Mouse (Mus musculus): ENCODE data around the gene Mrm1. TPM values are rescaled to one million over a fixed set of nuclear protein-coding genes. Genes with fewer than 3 reads are reported as not detected.

The Mrm1 gene
- polyA plus RNA-seq, 1 experiment from 2014 or later, result 8.4 TPM

Other genes with a start within 250 kb of the Mrm1 start
- 13.1 and 13.2 TPM in 2 replicates for gene Dhrs11, start 9.5 kb upstream of the Mrm1 start, polyA plus RNA-seq (2015; fragmentation: Nextera tagmentation; extraction: Ambion mirVana)
- gene Ggnbp2, start 51.3 kb upstream of the Mrm1 start, polyA plus RNA-seq (2015; fragmentation: Nextera tagmentation; extraction: Ambion mirVana), result 71.0 and 75.5 TPM in 2 replicates
- 9.5 and 9.7 TPM in 2 replicates for gene Myo19, start 60.6 kb upstream of the Mrm1 start, polyA plus RNA-seq (2015; fragmentation: Nextera tagmentation; extraction: Ambion mirVana)
- 2.4 and 2.6 TPM in 2 replicates for gene Pigw, start 60.8 kb upstream of the Mrm1 start, polyA plus RNA-seq (2015; fragmentation: Nextera tagmentation; extraction: Ambion mirVana)
- gene Znhit3, start 96.9 kb upstream of the Mrm1 start, polyA plus RNA-seq (2015; fragmentation: Nextera tagmentation; extraction: Ambion mirVana), result 61.8 and 68.3 TPM in 2 replicates
- gene Car4, start 138.3 kb upstream of the Mrm1 start, polyA plus RNA-seq (2015; fragmentation: Nextera tagmentation; extraction: Ambion mirVana), result 0.23 and 0.26 TPM in 2 replicates

Data from limb, embryonic 13.5 days (tissue).